Mouse (Mus musculus): ENCODE measurements around the gene Tipin.
A peak's percentile ranks its signal among the peaks of the same experiment; 100 is the strongest.

The Tipin gene

DNA sequence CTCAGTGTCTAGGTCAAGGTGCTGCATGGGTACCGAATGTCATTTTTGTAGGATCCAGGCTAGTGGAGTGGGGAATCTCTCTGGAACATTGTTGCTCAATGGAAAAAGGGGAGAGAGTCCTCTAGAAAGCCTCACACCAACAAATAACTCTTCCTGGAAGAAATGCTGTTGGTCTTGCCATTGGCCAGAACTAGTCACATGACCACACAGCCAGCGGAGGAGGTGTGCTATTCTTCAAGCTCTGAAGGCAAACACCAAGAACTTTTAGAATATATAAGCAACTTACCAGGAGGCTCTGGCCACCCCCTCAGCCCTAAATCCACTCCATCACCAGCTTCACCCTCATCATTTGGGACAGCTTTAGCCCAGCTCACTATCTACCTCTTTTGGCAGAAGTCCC, 62.3 kb downstream of the Tipin start:
- no peak for DNase-seq (ENCODE audit: extremely low spot score, low spot score)

DNA sequence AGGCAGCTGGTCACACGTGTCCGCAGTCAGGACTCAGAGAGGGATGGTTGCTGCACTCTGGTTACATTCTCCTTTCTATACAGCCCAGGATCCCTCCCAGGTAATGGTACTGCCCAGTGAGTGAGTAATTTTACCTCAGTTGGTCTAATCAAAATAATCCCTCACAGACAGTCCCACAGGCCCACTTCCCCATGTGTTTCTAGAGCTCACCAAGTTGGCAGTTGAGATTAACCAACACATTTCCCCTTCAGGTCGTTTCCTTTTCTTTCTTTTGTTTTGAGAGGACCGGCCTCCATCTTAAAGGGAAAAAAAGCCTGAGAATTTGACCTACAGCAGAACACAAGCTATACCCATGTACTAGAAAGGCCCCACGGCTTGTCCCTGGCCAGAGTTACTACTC, 64.5 kb downstream of the Tipin start:
- no peak for DNase-seq (ENCODE audit: extremely low spot score, low spot score)

DNA sequence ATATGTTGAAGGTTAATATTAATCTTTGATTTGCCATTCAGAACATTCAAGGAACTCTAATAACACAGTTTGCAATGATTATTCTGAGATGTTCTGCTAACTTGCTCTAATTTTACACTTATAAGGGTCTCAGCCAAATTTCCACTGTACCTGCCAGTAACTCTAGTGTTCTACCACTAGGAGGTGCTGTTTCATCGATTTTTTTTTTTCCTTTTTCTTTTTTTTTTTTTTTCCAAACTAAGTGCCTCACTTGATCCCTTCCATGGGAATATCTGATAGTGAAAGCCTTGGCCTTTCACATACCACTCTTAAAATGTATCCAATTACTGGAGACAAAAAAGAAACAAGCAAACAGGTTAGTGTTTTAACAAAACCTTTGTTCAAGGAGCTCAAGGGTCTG, 66.0 kb downstream of the Tipin start:
- DNase-seq (ENCODE audit: extremely low spot score, low spot score) = no peak

DNA sequence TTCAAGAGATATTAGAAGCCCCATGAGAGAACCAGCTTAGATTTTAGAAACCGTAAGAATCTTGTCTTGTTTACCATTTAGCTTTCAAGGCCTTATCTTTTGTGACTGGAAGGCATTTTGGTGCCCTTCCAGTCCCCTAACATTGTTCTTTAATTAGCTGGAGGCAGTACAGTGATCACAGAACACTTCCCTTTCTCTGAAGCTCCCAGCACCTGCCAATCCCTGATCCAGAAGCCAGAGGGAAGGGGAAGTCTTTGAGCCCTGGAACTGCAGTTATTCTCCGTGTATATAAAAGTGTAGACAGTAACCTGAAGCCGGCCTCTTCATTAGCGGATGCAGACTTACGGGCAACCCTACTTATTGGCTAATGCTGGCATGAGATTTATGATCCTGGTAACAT, 68.1 kb downstream of the Tipin start:
- no peak for DNase-seq (ENCODE audit: extremely low spot score, low spot score)

DNA sequence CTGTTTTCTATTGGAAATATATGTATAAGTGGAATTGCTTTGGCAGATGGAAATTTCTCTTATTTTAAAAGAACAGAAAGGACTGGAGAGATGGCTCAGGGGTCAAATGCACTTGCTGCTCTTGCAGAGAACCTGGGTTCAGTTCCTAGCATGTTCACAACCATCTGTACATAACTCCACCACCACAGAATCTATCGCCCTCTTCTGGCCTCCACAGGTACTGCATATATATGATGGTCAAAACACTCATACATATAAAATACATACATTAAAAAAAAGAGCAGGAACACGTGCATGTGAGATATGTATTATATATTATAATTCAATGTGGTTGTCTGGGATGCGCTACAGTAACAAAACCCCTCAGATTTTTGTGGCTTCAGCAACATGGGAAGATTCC, 69.8 kb downstream of the Tipin start:
- peak; percentile 26 for DNase-seq (ENCODE audit: extremely low spot score, low spot score)
